Mouse (Mus musculus) cerebellum, adult (tissue): ENCODE measurements at regions not wholly inside any gene's neighbourhood (a gene's known extent, or its start where the extent isn't known, plus 50 kb on each side); places are given as distances from the start of the nearest gene placed in this dataset.
"Not testable (repeated sequence)": the region's sequence is repeated elsewhere in the genome, so short reads cannot be mapped to it uniquely, and the experiment has no call there.

ENCODE experiments used
- ATAC-seq: cut with Nextera tagmentation; 2 replicates; pipeline ENCODE4 v1.9.2; 2017; ENCODE audit warnings: mild to moderate bottlenecking, moderate library complexity, mixed read lengths; ENCODE audit not compliant: insufficient number of reproducible peaks, low FRiP score, low TSS enrichment

DNA sequence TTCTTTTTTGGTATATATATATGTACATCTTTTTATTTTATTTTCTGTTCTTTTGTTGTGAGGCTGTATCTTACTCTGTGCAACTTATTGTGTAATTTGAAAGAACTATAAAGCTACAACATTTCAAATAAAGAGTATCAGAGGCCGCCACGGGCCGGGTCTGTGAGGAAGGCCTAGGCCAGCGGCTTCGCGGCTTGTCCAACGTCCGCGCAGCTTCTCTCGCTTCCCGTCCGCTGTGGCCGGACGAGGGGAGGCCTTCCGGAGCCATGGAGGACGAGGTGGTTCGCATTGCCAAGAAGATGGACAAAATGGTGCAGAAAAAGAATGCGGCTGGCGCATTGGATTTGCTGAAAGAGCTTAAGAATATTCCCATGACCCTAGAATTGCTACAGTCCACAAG, 167.4 kb downstream of the Kif21a start:
- peak; percentile 64; the same call in 1 of the 2 replicates for ATAC-seq

DNA sequence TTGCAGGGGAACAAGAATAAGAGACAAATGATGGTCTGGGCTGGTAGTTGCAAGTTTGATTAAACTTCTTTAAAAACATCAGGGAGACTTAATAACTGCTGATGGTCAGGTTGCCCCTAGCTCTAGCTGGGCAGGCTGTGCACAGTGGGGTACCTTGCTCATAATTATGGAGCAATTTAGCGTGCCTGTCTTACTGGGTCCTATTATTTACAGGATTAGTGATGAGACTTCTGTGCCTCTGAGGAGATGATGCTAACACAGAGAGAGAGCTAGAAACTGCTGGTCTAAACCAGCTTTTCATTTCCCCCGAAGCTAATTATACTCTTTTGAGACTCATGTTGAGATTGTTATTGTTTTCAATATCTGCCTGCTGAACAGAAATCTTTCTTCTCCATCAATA, 180.3 kb downstream of the Kif21a start:
- ATAC-seq, result no peak

DNA sequence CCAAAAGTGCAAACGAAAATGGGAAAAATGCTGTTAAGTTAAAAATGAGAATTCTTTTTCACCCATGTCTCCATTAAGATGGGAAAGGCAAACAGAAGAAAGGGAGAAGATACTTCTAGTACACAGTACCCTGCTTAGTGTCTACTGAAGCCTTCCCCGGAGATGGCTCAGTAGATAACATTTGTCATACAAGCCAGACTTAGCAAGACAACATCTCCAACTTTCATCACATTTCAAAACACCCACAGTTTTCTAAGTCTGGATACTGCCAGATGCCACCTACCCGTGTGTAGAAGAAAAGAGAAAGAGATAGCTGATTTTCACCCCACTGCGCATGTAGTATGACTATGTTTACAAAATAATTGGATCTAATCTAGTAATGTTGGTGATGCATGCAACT, 174.5 kb upstream of the Cpne8 start:
- not testable (repeated sequence) for ATAC-seq

DNA sequence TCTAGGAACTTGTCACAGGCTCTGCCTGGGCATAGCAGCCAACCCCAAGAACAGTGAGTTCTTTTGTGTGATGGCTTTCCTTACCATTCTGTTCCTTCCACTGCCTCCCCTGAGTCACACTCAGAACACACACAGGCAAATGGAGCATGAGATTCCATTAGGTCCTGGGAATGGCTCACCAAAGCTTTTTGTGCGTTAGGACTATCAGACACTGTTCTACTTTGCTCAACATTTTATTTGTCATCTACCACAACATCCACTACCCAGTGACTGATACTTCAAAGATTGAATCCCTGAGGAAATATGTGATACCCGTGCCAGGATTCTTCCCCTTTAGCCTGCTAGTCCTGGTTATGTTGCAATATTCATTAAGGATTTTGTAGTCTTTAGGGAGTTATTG, 172.8 kb upstream of the Cpne8 start:
- ATAC-seq, result no peak

DNA sequence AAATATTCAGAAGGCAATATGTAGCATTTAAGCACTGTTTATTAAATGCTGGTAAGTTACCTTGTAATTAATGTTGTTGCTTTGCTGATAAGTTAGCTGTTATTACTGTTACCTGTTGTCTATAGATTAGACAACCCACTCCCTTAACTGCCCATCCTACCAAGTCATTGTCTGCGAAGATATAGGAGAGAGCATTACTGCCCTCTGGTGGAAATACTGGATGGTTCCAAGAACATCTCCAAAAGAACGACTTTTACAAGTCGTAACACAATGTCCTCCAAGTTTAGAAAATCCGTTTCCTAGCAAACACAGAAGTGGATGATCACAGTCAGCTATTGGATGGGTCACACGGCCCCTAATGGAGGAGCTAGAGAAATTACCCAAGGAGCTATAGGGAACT, 162.2 kb upstream of the Cpne8 start:
- ATAC-seq, result no peak

DNA sequence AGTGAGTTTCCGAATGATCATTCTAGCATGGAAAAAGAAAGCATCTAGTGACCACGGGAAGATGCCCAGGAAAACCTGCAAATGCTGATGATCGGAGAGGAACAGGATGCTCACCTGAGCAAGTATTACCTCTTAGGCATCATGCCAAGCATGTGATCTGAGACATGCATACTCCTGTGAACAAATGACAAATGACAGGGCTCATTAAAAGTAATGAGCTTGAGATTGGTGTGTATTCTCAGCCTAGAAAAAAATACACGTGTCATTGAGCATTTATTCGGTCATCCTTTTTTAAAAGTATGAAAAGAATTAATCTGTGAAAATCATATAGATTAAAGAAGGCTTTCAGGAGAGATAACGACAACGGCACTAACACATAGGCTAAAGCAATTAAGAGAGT, 156.4 kb upstream of the Cpne8 start:
- ATAC-seq, result no peak

DNA sequence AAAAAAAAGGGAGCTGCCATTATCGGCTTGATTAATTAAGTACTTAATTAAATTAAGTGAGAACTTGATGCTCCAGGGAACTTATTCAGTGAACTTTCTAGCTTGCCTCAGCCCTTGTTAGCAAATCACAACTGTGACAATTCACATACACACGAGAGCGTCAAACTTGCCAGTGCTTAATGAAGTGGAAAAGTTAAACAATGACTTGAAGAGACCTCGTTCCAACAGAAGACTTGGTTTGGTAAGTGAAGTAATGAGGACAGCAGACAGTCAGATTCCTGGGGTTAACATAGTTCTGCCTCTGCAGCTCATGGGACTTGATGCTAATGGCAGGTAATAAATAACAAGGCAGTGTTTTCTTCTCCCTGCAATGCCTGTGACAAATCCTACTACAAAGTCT, 148.6 kb upstream of the Cpne8 start:
- no peak for ATAC-seq

DNA sequence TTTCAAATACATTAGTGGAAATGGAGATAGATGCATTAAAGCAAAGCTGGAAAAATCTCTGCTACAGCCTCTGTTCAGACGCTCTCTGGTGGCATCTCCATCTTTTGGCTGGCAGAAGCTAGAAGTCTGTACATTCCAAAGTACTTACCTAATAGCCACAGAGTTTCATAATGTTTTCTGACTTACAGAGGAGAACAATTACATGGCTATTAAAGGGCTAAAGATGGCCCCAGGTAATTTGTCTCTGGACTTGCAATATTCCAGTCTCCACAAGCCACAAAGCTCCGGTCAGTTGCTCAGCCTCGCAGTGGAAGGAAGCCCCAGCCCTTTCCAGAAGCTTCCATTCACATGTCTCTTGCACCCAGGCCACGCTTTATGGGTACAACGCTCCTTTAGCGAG, 143.1 kb upstream of the Cpne8 start:
- no peak for ATAC-seq

DNA sequence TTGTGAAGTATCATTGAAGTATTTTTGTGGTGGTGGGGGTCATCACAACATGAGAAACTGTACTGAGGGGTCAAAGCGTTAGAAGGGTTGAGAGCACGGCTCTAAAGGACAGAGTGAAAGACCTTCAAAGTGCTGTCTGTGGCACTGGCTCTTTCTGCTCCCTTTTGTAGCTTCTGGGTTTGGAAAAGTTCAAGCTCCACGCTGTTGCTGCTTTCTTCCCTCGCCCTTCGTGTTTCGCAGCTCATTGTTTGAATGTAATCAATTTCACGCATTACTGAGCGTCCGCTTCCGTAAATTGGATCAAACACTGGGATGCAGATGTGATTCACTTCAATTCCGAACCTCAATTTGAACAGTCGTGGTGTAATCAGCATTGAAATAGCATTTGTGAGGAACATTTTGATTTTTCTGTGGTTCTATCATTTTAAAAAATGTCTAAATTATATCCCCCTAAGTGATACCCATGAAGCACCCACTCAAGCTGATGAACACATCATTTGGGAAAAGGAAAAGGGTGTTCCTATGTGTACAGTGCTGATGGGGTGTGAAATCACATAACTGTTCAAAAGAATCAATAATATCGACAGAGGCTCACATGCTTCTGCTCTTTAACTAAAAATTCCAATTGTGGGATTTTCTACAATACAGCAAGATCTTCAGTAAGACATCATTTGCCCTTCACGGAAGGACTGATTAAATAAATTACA, 140.9 kb upstream of the Cpne8 start:
- no peak for ATAC-seq

DNA sequence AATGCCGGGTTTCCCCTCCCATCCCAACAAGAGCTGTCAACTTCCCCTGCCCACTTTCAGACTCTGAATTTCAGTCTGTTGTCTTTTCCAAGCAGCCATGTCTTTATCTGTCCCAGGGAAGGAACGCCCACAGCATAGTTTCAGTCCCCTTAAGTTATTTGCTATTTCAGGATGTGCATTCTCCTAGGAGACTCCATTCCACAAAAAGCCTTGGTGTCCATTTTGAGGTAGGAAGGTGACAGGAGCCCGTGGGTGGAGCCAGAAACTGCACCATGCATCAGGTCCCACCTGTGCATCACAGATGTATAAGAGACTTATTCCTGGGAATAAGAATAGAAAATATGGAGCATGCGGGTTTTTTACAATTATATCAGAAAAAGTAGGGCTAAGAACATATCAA, 138.9 kb upstream of the Cpne8 start:
- no peak for ATAC-seq

DNA sequence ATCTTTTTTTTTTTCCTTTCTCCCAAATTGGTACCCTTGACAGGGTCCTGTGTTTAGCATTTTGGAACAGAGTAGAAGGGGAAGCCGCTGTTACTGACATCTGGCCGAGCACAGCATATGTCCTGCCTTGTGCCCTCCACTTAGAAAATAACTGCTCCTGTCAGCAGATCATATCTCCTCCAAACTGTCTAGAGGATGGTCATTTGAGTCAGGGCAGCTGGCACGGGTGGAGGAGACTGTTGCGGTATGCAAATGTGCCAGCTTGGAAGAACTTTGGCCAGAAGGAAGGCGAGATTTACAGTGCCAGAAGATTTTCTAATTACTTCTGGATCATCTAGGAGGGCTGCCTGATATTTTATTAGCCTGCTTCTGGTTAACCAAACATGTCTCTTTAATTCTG, 134.7 kb upstream of the Cpne8 start:
- ATAC-seq, result no peak

DNA sequence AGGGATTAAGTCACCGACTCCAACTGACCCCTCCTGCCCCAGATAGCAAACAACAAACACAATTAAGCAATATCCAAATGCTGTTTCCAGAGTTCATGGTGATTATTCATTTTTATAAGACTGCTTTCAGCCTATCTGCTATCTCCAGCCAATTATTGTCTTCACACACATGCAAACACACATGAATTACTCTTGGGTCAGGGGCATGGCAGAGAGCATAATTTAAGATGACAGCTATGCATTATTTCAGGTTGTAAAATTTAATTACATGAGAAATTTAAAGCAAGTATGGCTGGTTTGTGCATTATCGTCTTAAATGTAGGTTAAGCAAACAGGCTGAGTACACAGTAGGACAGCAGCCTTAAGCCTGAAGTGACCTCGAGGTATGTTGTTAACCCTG, 131.1 kb upstream of the Cpne8 start:
- no peak for ATAC-seq

DNA sequence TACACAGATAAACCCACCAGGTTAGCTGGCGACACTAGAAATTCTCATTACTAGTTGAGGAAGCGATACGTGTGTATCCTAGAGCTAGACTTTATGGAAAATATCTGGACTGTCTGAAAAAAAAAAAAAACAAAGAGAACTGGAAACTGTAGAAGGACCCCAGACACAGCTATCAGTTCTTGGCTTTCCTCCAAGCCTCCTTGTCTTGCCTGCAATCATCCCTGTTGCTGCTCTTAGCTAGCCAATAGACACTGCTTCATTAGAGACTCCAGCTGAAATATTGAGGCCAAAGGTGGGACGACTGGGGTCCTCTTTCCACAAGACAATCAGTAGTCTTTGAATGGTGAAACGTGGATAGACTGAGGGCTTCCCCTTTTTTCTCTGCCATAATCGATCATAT, 129.0 kb upstream of the Cpne8 start:
- no peak for ATAC-seq

DNA sequence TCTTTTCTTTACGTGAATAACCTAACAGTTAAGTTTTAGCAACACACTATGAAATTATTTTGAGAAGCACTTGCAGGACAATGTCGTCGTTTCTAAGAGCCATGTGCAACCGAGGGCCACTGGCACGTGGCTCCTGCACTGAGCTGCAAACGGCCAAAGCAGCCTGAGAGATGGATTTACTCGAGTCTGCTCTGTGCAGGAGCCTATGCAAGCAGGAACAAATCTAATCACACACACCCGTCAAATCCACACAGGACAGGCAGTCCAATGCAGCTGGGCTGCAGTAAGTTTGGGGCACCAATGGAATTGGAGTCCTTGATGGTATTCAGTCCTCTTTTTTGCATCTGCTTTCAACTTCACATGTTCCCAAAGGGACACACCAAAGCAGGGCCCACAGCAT, 118.8 kb upstream of the Cpne8 start:
- ATAC-seq, result no peak

DNA sequence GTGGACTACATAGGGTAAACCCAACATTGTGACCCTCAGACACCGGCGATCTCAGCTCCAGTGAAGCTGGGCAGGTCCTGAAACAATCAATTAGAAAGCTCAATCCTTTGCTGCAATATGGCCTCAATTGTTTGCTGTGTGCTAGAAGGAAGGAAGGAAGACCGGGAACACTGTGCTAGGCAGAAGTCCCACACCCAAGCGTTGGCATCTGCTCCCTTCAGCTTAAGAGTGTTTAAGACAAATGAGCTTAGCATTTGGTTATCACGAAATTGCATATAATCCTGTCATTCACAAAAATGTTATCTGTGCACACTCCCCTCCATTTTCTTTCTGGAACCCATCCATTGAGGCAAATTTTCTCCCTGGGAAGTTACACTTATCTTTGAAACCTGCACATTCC, 110.7 kb upstream of the Cpne8 start:
- no peak for ATAC-seq

DNA sequence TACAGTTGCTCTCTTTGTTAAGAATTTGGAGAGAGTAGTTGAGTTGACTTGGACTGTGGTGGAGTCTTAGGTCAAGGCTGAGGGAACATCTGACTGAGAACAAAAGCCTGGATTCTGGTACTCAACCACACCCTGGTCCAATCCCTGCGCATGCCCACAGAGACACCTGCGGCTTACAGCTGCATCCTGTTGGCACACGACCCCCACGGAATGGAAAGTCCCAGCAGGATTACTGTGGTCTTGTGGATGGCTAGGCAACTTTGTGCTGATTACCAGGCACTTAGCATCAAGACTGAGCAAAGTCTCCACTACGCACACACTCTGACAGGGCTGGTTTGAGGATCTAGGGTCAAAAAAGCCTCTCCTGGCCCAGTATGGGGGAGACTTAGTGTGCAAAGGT, 105.5 kb upstream of the Cpne8 start:
- no peak for ATAC-seq

DNA sequence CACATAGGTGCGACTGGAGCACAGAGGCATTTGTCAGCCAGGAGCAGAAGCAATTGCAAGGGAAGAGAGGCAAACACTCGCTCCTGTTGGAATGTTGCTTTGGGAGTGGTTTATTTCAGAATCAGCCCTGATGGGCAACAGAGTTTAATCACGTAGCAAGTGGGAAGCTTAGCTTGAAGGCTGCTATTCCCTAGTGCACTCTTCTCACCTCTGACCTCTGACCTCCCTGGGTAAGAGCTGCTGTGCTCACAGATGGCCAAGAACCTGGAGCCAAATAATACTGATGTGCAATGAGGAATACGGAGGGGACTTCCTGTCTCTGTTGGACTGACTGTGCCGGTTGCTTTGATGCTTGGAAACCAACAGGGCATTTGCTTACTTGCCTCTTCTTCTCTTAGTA, 88.3 kb upstream of the Cpne8 start:
- no peak for ATAC-seq

DNA sequence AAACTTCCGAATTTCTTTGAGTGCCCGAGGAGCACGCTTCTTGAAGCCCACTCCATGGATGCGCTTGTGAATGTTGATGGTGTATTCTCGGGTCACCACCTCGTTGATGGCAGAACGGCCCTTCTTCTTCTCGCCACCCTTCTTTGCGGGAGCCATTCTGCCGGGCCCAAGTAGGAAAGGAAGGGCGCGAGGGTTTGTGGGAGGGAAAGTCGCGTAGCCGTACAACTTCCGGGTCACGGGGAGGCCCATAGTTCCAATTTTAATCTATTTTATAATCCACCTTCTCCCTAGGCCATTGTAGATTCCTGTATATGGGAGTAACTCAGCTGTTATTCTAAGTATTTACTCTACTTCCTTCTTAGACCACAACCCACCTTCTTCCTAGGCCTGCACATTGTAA, 85.3 kb upstream of the Cpne8 start:
- not testable (repeated sequence) for ATAC-seq

DNA sequence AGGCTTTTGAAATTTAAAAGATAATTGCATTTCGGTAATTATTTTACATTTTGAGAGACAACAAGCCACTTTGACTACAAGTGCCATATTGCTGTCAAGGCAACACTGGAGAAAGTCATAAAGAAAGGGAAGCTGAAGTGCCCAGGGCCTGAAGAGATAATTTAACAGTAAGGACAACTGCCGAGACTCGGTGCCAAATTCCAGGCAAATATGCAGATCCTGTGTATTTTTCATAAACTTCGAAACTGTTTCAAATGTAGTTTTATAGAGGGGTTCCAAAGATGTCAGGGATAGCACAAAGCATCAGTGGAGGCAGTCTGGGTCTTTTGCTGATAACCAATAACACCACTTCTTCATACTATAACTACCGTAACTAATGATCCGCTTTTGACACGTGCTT, 54.7 kb upstream of the Cpne8 start:
- ATAC-seq, result no peak
